Mouse (Mus musculus) embryo, embryonic 10.5 days (tissue): ENCODE results near the gene Tbc1d23.

Experiments used
- DNase-seq: peaks from one replicate; pipeline ENCODE4 v3.0.0-alpha.2; 2015; ENCODE audit warnings: low spot score

Tbc1d23 gene

GRCm38 (mm10) chr16:57162841-57163240, 68.5 kb downstream of the Tbc1d23 start:
- DNase-seq = no peak

- no peak for DNase-seq
These were observed 71.5 kb downstream of the Tbc1d23 start for GRCm38 (mm10) chr16:57159835-57160234.

GRCm38 (mm10) chr16:57157728-57158127, 73.6 kb downstream of the Tbc1d23 start:
- DNase-seq = no peak

- DNase-seq = no peak
These were observed 74.2 kb downstream of the Tbc1d23 start for GRCm38 (mm10) chr16:57157076-57157475.

GRCm38 (mm10) chr16:57155899-57156298, 75.4 kb downstream of the Tbc1d23 start:
- no peak for DNase-seq

DNA sequence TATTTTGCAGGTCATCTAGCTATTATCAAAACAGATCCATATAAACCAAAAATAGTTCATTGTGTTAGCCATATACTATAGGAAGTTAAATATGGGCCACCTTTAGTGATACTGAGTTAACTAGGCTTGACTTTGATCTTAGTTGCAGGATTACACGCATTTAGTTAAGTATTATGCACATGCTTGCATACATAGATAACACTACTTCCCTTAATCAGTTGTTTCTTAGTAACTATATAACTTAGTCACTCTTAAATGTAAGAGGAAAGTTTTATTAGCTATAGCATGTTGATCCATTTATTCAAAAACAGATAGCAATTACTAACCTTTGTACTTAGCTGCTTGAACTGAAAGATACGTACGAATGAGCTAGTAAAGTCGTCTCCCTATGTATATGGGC, 79.9 kb downstream of the Tbc1d23 start:
- no peak for DNase-seq

- DNase-seq = no peak
These were observed 86.6 kb downstream of the Tbc1d23 start for GRCm38 (mm10) chr16:57144741-57145140.

- no peak for DNase-seq
These were observed 97.7 kb downstream of the Tbc1d23 start for GRCm38 (mm10) chr16:57133611-57134010.

GRCm38 (mm10) chr16:57132326-57132725, 99.0 kb downstream of the Tbc1d23 start:
- DNase-seq = no peak

DNA sequence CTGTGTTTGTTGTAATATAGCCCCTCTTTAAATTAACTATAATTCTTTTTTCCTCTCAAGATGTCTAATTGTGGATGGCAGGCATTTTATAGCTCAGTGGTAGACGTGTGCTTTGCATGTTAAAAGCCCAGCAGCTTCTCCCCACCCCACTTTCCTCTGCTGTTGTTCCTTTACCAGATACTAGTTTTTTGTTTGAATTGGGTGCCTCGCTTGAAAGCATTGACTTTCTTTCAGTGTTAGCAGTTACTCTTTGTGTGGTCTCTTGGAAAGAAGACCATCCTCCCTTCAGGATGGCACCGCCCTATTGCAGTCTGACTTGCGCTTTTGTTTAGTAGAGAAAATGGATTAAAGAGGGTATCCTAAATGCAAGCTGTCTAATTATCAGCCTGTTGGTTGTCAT, 99.8 kb downstream of the Tbc1d23 start:
- no peak for DNase-seq

DNA sequence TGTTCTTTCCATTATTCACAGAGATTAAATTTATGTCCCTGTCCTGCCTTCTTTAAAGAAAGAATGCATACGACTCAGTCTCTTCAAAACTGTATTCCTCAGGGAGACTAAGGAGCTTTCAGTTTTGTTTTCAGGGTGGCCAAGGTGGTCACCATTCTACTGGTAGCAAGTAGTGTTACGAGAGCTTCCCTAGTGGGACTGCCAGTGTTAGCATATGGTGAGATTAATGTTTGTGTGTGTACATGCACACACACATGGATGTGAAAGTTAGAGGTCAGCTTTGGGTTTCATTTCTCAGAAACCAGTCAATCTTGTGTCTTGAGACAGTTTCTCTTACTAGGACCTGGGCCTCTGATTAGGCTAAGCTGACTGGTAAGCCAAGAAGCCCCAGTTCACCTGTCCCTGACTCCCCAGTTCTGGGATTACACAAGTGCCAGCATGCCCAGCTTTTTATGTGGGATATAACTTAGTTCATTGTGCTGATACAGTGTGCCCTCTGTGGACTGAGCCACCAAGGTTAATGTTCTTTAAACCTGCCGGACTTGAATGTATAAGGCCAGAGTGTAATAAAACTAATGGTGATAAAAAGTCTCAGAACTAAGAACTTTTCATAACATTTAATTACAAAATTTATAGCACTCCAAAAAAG, 100.4 kb downstream of the Tbc1d23 start:
- DNase-seq = no peak

GRCm38 (mm10) chr16:57127825-57128224, 103.5 kb downstream of the Tbc1d23 start:
- no peak for DNase-seq

DNA sequence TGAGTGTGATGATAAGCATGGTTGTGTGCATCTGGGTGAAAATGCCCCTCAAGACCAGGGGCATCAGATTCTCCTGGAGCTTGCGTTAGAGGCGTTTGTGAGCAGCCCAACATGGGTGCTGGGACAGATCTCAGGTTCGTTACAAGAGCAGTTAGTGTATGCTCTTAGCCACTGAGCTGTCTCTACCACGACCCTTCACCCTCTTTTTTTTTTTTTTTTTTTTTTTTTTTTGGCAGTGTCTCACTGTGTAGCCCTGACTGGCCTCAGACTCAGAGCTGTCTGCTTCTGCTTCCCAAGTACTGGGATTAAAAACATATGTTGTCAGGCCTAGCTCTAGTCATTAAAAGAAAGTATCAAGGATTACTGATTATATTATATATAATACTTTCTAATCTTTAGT, 105.0 kb downstream of the Tbc1d23 start:
- DNase-seq = no peak

GRCm38 (mm10) chr16:57122682-57123445, 108.4 kb downstream of the Tbc1d23 start:
- DNase-seq = no peak

DNA sequence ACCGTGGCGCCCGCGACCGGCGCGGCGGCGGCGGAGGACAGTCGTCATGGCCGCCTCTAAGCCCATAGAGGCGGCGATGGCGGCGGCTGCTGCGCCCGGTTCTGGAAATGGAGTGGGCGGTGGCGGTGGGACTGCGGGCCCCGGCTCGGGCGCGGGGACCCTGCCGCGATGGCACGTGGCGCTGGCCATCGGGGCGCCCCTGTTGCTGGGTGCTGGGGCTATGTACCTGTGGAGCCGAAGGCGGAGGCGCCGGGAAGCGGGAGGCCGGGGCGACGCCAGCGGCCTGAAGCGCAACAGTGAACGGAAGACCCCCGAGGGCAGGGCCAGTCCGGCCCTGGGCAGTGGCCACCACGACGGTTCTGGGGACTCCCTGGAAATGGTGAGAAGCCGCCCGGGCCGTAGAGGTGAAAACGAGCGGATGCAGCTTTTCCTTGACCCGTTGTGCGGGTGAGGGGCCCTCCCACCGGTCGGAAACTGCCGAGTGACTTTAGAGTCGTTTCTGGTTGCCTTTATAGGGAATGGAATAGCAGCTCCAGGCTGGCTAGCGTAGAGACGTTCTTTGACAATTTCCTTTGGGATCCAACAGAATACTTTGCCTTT, 109.4 kb downstream of the Tbc1d23 start:
- DNase-seq = peak; percentile 34

DNA sequence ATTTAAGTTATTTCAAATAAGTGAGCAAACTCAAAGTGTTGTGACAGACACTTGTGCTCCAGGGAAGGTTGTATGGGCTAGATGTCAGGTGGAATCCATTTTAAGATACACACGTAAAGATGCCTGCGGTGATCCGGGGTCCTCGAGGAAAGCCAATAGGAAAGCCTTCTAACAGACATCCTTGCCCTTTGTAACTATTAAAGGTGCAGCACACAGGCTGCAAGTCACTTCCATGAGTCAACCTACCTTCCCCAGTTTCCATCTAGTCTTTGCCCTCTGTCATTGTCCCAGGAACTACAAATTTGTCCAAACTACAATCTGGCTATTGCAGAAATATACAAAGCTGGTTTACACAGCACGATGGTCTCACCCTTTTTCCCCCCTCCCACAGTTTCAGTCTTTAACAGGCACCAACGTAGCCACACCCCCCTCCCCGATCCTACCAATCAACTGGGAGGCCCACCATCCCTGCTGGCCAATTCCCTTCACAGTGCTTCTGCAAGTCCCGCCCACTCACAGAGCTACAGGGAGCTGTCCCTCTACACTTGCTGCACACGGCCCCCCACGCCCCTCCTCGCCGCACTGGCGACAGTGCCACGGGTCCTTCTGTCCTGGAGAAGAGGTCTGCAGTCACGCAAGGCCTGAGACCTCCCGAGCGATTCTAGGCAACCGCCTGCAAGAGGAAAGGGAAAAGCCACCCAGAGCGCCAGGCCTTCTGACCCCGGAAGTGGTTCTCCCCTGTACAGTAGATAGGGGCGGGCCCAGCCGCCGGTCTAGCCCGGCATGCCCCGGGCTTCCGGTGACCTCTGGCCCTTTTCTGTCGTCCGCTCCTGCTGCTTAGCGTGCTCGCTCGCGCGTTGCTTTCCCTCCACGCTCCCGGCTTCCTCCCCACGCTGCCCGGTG, 110.1 kb downstream of the Tbc1d23 start, which contains the start of gene Tomm70a:
Tomm70a (plus strand) TSS at position 791 of the 903 bp plus-strand sequence.
- DNase-seq = peak; percentile 98
